Mouse (Mus musculus) megakaryocyte, embryonic 14.5 days (primary cell): ENCODE results near the gene Ssh3.

ENCODE experiments used
- FLI1 ChIP-seq: IDR thresholded peaks from 2 replicates; pipeline ENCODE4 v1.6.1; 2012; ENCODE audit warnings: low read length, inconsistent platforms, mixed read lengths
- GATA1 ChIP-seq: IDR thresholded peaks from 3 replicates; pipeline ENCODE4 v1.6.1; 2012; ENCODE audit warnings: mixed read lengths, low read length, inconsistent platforms, borderline replicate concordance

GRCm38 (mm10) chr19:4228891-4229290 lies 40.1 kb downstream of the Ssh3 start:
- TF ChIP-seq FLI1 (no peak), GATA1 (no peak)
